Mouse (Mus musculus): ENCODE results near the gene Srsf2.

The Srsf2 gene

GRCm38 (mm10) chr11:116810983-116811901, 41.7 kb downstream of the Srsf2 start:
- no peak for DNase-seq (ENCODE audit: extremely low read depth, insufficient read length, low spot score)

GRCm38 (mm10) chr11:116810528-116810927, 42.4 kb downstream of the Srsf2 start:
- DNase-seq (ENCODE audit: extremely low read depth, insufficient read length, low spot score): no peak

GRCm38 (mm10) chr11:116809520-116809919, 43.4 kb downstream of the Srsf2 start:
- DNase-seq (ENCODE audit: extremely low read depth, insufficient read length, low spot score): no peak

GRCm38 (mm10) chr11:116808811-116809395, 44.0 kb downstream of the Srsf2 start:
- no peak for DNase-seq (ENCODE audit: extremely low read depth, insufficient read length, low spot score)

GRCm38 (mm10) chr11:116807938-116808606, 44.8 kb downstream of the Srsf2 start:
- DNase-seq (ENCODE audit: extremely low read depth, insufficient read length, low spot score): peak; percentile 78

- peak; percentile 76 for DNase-seq (ENCODE audit: extremely low read depth, insufficient read length, low spot score)
Measured at GRCm38 (mm10) chr11:116807526-116807925, 45.4 kb downstream of the Srsf2 start.

- peak; percentile 70 for DNase-seq (ENCODE audit: extremely low read depth, insufficient read length, low spot score)
Measured at GRCm38 (mm10) chr11:116807116-116807515, 45.8 kb downstream of the Srsf2 start.

- DNase-seq (ENCODE audit: extremely low read depth, insufficient read length, low spot score): peak; percentile 64
Measured at GRCm38 (mm10) chr11:116806136-116807071, 46.5 kb downstream of the Srsf2 start.

- no peak for DNase-seq (ENCODE audit: extremely low read depth, insufficient read length, low spot score)
Measured at GRCm38 (mm10) chr11:116802709-116803108, 50.2 kb downstream of the Srsf2 start.

GRCm38 (mm10) chr11:116801106-116801505, 51.8 kb downstream of the Srsf2 start:
- no peak for DNase-seq (ENCODE audit: extremely low read depth, insufficient read length, low spot score)

Data from 3134 (cell line).